Mouse (Mus musculus): ENCODE results near the gene Bhlhe41.

The Bhlhe41 gene

DNA sequence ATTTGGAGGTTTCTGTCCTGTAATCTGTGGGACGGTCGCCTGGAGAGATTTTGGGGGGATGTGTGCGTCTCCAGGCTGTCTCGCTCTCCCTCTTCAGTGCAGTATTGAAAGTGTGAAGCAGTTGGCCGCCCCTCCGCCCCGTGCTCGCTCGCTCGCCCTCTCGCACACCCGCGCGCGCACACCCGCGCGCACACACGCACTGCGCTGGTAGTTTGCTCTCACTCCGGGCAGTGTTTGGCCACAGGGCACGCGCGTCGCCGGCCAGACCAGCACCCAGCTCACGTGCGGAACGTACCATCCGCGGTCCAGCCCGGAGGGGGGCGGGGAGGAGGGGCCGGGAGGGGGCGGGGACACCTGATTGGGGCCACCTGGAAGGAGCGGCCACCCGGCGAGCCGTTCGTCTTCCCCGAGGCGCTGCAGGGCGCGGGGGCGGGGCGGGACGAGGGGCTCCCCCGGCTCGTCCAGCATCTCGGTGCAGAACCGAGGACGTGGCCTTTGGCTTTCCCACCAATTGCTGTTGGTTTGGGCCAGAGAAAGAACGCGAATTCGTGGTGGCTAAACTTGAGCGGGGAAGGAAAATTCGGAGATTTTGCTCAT lies at the start of gene Bhlhe41:
Gene Bhlhe41 (minus strand): TSS at position 270 of the 597 bp plus-strand sequence.
- peak; percentile 64 to 91 for DNase-seq

DNA sequence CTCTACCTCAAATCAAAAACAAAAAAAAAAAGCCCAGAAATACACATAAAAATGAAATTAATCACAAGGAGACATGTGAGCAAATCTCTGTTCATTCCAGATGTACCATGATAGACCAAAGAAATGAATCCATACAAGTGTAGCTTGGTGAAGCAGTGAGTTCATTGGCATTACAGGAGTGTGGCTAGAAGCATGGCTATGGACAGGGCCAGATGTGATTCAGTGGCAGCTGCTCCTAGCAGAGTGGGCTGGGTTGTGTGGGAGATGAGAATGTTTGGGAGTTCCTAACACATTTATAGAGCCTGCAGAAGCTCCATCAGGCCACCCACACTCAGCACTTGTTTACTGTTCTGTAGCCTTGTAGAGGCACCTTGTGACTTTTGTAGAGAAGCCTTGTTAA lies 46.9 kb upstream of the Bhlhe41 start:
- DNase-seq = no peak

GRCm38 (mm10) chr6:145910469-145911426 lies 45.4 kb upstream of the Bhlhe41 start:
- no peak for DNase-seq

- no peak for DNase-seq
Measured at GRCm38 (mm10) chr6:145909943-145910342, 44.6 kb upstream of the Bhlhe41 start.

DNA sequence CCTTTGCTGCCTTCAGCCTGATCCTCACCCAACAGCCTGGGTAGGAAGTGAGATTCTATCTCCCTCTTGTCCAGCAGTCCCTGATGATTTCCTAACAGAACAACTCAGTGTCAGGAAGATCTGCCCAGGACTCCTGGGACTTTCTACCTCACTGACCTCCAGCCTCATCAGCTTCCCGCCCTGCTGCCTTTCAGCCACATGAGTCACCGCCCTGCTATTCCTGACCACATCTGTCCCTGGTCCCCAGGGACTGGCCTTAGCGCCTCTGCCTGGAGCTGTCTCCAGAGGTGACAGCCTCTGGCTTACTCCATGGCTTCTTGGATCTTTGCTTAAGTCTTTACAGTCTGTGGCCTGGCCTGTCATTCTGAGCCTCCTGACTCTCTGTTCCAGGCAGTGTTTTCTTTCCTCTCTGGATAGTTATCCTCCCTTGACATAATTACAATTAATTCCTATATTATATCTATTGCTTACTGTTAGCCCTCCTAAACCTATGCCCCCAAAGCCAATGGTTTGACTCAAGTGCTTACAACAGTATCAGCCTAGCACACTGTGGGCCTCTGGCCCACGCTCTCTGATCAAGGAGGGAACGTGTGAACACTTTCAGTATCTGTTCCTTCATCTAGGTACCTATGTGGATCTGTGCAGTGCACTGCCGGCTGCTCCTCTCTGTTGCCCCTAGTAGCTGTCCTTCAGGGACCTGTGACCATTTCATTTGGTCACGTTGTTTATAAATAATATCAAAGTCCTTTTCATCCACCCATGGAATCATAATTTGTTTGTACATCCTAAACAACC lies 40.9 kb upstream of the Bhlhe41 start:
- peak; percentile 25 to 71 for DNase-seq

DNA sequence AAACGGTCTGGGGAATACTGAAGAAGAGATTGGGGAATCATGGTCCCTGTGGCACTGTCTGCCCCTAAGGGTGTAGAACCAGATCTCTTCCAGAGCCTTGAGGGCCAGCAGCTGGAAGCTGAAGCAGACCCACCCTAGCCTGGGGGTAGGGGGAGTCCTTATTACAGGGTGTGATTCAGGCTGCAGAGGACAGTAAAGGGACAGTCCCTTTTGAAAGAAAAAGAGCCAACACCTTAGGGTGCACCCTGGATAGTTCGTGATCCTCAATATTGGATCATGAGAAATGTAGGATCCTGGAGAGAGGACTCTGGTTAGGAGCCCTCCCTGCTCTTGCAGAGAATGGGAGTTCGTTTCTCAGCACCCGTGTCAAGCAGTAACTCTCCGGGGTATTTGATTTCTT lies 39.3 kb upstream of the Bhlhe41 start:
- DNase-seq = no peak

DNA sequence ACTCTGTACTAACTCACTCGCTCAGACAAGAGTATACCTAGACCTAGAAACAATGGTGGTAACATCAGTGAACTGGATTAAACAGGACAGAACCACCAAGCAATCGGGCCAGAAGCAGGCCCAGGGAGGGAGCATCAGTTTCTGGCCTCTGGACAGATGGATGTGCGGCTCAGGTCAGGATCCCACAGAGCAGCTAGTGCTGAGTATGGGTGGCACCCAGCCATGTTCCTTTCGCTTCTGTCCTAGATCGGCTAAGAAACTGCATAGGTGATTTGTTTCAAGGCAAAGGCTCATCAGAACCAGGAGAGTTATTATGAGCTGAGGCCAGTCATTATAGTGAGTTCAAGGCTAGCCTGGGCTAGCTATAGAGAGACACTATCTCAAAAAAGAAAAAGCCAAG lies 38.8 kb upstream of the Bhlhe41 start:
- no peak for DNase-seq

GRCm38 (mm10) chr6:145894669-145895342 lies 29.4 kb upstream of the Bhlhe41 start:
- DNase-seq = no peak

DNA sequence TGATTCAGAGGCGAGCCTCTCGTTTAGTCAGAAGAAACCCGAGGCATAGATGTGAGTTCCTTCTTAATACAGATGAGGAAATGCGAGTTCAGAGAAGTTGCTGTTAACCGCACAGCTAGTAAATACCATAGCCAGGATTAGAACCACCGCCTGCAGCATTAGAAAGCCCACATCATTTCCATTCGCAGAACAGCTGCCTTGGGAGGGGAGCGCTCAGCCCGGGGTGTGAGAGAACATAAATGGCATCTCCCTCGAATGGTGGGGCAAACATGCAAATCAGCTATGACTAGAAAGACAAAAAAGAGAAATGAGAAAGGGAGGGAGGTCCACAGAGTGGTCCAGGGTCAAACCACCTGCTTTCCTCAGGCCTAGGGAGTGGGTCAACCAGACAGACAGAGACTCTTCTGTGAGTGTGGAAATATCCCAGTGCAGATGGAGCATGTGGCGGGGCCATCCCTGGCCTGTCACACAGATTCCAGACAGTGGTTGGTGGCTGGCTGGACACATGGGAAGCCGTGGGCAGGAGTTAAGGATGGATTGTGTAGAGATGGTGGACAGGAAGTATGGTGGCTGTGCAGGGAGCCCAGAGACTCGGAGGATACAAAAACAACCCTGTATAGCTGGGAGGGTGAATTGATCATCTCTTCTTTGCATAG lies 28.1 kb upstream of the Bhlhe41 start:
- DNase-seq = no peak

DNA sequence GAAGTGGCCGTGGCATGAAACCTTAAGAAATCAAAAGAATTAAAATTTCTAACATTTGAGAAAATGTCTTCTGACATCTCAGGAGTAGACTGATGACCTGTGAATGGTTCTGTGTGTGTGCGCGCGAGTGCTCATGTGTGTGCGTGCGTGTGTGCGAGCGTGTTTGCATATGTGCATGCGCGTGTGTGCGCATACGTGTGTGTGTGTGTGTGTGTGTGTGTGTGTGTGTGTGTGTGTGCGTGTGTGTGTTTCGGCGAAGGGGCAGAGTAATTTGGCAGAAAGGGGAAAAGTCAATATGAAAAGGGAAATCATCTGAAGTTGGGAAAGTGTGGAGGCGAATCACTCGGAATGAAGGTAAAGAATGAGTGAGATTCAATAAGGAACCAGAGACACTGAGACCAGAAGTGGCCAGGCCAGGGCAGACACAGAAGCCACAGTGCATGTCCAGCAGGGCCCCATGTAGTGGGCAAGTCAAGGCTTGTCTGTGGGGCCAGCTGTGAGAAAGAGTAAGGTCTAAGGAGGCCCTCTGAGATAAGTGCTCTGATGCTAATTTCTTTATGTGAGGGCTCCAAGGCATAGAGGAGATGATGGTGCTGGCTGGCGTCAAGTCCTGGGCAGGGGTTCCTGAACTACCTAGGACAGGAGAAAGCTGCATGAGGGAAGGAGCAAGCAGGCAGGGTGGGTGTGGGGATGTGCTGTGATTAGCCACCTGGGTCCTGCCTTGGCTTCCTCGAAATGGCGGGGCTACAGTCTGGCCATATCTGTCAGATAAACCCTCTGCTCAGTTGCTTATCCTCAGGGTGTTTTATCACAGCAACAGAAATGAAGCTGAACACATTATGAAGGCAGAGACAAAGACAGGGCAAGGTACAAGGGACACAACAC lies 27.3 kb upstream of the Bhlhe41 start:
- DNase-seq = no peak

GRCm38 (mm10) chr6:145891951-145892350 lies 26.6 kb upstream of the Bhlhe41 start:
- no peak for DNase-seq

DNA sequence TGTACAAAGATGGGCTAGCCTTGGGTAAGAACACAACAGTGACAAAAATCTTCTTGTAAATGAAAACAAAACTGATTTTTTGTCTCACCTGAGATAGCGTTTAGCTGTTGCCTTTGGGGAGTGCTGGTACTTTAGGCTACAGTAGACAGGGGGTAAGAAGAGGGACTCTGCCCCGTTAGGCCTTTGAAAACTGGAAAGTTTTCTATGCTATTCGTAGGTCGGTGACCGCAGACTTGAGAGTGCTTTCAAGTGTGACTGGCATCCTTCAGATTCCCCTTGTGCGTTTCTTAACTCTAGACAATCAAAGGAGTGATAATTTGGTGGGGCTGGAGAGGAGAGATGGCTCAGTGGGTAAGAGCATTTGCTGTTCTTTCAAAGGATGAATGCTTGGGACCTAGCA lies 22.4 kb upstream of the Bhlhe41 start:
- no peak for DNase-seq

- DNase-seq = peak in 1 of 2 experiments; percentile 35
Measured at GRCm38 (mm10) chr6:145886277-145886676, 20.9 kb upstream of the Bhlhe41 start.

DNA sequence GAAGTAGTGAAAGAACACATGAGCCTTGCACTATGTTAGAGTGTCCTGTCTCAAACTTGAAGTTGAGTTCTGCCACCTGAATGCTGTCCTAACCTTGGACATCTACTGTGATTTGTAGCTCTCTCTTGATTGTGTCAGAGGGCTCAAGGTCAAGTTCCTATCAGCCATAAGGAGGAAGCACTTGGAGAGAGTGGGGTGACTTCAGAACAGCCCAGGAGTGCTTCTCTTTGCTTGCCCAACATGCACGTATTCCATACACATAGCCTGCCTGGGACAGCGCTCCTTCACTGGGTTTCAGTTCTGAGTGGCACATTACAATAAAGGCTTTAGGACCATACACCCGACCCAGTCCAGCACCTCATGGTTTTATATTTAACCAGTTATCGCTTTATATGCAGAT lies 19.7 kb upstream of the Bhlhe41 start:
- DNase-seq = no peak

DNA sequence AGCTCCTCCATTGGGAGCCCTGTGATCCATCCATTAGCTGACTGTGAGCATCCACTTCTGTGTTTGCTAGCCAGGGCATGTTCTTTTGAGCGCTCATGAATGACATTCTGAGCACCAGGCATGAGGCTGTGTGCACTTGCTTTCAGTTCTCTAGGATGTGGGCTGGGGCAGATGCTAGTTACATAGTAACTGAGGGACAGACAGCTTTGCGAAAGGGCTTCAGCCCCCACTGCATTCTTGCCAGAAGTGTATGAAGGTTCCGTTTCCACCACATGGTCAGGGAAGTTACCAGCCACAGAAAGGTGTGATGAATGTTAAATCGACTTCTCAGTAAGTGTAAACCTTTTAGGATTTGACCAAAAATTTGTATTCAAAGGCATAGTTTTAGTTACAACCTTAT lies 18.3 kb upstream of the Bhlhe41 start:
- DNase-seq = no peak

GRCm38 (mm10) chr6:145883010-145883409 lies 17.7 kb upstream of the Bhlhe41 start:
- no peak for DNase-seq

DNA sequence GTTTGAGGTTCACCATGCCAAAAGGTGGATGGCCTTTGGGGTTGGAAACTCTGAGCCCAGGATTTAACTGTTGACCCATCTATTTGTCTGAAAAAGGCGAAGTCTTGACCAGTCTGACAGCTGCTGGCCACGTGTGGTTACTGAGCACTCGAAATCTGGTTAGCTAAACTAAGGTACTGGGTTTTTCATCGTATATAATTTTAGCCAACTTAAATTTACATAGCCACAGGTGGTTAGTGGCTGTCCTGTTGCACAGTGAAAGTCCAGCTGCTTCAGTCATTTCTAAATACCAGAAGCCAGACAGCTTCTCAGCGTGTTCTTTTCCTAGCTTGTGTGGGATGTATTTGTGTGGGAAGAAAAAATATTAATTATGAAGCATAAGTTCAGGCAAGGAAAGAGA lies 15.3 kb upstream of the Bhlhe41 start:
- no peak for DNase-seq

DNA sequence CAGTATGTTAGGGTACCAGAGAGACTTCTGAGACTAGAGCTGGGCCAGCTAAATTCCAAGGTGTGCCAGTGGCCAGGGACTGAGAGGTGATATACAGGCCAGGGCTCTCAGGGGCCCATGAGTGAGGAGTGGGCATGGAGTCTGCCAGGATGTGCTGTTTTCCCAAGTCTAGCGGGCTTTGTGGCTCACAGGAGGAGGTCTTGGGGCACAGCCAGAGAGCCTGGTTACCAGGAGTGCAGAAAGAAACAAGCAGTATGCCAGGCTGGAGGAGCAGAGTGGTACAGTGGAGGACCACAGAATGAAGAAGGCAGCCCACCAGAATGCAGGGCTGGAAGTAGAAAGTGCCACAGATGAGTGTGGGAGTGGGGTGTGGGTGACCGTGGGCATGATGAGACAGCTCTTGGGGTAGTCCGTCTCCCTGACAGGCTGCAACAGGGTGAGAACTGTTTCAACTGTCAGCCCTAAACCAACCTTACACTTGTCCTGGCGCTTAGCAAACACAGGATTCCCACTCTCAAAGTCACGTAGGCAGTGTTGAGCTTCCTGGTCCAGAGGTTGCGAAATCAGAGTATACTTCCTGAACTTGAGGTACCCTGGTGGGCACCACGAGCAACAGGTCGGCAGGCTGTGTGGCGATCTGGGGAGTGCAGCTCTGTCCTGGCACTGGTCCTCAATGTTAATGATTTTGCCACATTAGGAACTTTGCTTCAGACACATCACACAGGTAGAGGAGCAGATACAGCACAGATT lies 11.8 kb upstream of the Bhlhe41 start:
- DNase-seq = no peak

DNA sequence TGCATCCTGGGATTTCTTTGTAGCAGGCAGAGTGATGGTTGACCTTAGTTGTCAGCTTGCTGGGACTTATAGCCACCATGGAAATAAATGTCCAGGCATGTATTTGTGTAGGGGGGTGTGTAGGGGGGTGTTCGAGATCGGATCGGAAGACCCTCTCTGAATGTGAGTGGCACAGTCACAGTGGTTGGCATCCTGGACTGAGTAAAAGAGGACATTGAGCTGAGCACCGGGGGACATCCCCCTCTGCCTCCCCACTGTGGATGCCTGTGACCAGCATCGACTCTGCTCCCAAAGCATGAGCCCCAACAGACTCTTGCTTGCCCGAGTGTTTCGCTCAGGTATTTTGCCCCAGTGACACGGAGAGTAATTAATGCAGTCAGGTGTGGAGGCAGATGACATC lies 8.0 kb upstream of the Bhlhe41 start:
- DNase-seq = no peak

GRCm38 (mm10) chr6:145872010-145872409 lies 6.7 kb upstream of the Bhlhe41 start:
- DNase-seq = no peak

Data from kidney, postnatal 25 days (tissue).